Mouse (Mus musculus) myocyte (in vitro differentiated cells): ENCODE data around the gene Ankrd16.
A peak's percentile ranks its signal among the peaks of the same experiment; 100 is the strongest.

Experiments used
- CEBPB ChIP-seq: IDR thresholded peaks from 2 replicates; pipeline ENCODE4 v1.6.1; 2011; ENCODE audit warnings: mild to moderate bottlenecking, moderate library complexity; ENCODE audit not compliant: poor library complexity, insufficient read depth, severe bottlenecking
- E2F4 ChIP-seq: IDR thresholded peaks from one replicate; pipeline ENCODE4 v1.6.1; 2011; ENCODE audit warnings: mild to moderate bottlenecking, control low read depth, moderate library complexity; ENCODE audit not compliant: insufficient read depth
- MAX ChIP-seq: IDR thresholded peaks from one replicate; pipeline ENCODE4 v1.6.1; 2011; ENCODE audit warnings: low read depth, mild to moderate bottlenecking, control low read depth
- POLR2A ChIP-seq: IDR thresholded peaks from one replicate; pipeline ENCODE4 v1.6.1; 2011; ENCODE audit warnings: low read depth, mild to moderate bottlenecking, control low read depth, moderate library complexity; ENCODE audit not compliant: insufficient read length
- POLR2AphosphoS2 ChIP-seq: IDR thresholded peaks from one replicate; pipeline ENCODE4 v1.6.1; 2011; ENCODE audit warnings: low read depth, control low read depth; ENCODE audit not compliant: insufficient read length
- TCF12 ChIP-seq: IDR thresholded peaks from one replicate; pipeline ENCODE4 v1.6.1; 2011; ENCODE audit warnings: mild to moderate bottlenecking, control low read depth; ENCODE audit not compliant: poor library complexity, insufficient read depth, severe bottlenecking

DNA sequence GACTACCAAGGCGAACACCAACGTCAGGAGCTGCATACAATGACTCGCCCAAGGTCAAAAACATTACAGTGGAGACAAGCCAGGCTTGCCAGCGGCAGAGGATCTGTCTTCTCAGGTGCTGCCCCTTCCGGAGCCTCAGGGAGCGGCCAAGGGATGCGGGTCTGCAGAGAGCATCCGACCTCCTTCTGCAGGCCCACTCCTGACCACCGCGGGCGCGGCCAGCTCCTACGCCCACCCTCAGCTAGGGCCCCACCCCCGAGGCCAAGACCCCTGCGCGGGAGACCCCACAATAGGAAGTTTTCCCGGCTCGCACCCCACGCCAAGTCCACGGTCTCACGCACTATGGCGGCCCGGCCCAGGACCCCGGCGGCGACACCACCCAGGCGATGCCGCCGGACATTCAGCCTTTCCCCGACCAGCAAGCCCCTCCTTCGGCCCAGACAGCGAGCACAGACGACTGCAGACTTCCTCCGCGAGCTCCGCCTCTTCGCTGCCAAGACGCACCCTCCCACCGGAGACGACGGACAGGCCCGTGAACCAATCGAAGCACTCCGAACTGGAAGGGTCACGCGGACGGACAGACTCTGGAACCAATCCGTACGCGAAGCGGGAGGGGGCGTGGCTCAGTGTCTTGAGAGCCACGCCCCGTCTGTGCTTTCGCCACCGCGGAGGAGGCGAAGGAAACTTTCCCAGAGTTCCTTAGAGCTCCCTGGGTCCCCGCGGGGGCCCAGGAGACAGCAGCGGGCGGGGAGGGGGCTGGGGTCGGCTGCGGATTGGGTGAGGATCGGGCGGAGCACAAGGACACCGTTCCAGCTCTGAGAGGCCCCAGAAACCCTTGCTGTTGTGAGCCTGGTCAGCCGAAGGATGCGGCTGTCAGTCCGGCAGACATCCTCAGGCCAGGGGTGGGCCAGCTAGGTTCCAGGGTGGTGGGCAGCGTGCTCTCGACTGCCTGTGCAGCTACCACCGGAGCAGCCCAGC is at the start of gene Ankrd16, which contains the start of gene Fbh1:
- TF ChIP-seq E2F4 (no peak), TCF12 (no peak), CEBPB (no peak), POLR2A (peak; percentile 88), POLR2AphosphoS2 (peak; percentile 85), MAX (no peak)
